Mouse (Mus musculus): ENCODE measurements around the gene Coro1b. TPM values are rescaled to one million over a fixed set of nuclear protein-coding genes. Genes with fewer than 3 reads are reported as not detected.

The Coro1b gene
- total and polyA plus RNA-seq, 2 experiments from 2014 or later = 95.2 to 116 TPM

GRCm38 (mm10) chr19:4147782-4148490 lies 483 bp upstream of the Coro1b start:
- peak overlapping the region; percentile 88 for H3K4me3 ChIP-seq (ENCODE audit: low read depth, low read length)
- no peak for DNase-seq (ENCODE audit: low spot score)
- WGBS = 28% methylated on average over 9 of the region's 9 CpGs
- H3K9ac ChIP-seq (replicated peaks; ENCODE audit: low read length, poor library complexity, severe bottlenecking) = peak overlapping the region; percentile 94; the same call in 1 of the 2 replicates
- ATAC-seq (ENCODE audit: low FRiP score) = no peak
- no peak for TF ChIP-seq CTCF (IDR thresholded peaks at IDR 0.05)
- H3K27me3 ChIP-seq (ENCODE audit: insufficient read depth, low read length) = no peaks in the 10 kb centered on the region
- H3K27ac ChIP-seq (ENCODE audit: low read depth, low read length) = peak overlapping the region; percentile 43; the same call in 1 of the 2 replicates
- H3K4me1 ChIP-seq (ENCODE audit: insufficient read depth, low read length) = peaks cover 7% of the 10 kb centered on the region; the same call in 1 of the 2 replicates
- H3K9me3 ChIP-seq (ENCODE audit: low read length) = no peaks in the 10 kb centered on the region
- H3K36me3 ChIP-seq (ENCODE audit: insufficient read depth, low read length) = peaks cover 16% of the 10 kb centered on the region
- H3K4me2 ChIP-seq (ENCODE audit: low read depth, low read length, poor library complexity, severe bottlenecking) = peak overlapping the region; percentile 91

GRCm38 (mm10) chr19:4148819-4149218 lies 400 bp downstream of the Coro1b start:
- Histone ChIP-seq H3K4me1 (ENCODE audit: insufficient read depth, low read length) (peaks cover 7% of the 10 kb centered on the region; the same call in 1 of the 2 replicates), H3K9me3 (ENCODE audit: low read length) (no peaks in the 10 kb centered on the region), H3K4me3 (ENCODE audit: low read depth, low read length) (peak overlapping the region; percentile 88), H3K27ac (ENCODE audit: low read depth, low read length) (peak overlapping the region; percentile 69), H3K4me2 (ENCODE audit: low read depth, low read length, poor library complexity, severe bottlenecking) (peak overlapping the region; percentile 91), H3K36me3 (ENCODE audit: insufficient read depth, low read length) (peaks cover 24% of the 10 kb centered on the region), H3K9ac (replicated peaks; ENCODE audit: low read length, poor library complexity, severe bottlenecking) (peak overlapping the region; percentile 94), H3K27me3 (ENCODE audit: insufficient read depth, low read length) (no peaks in the 10 kb centered on the region)
- DNase-seq (ENCODE audit: low spot score) (no peak), ATAC-seq (ENCODE audit: low FRiP score) (peak; percentile 18; the same call in 1 of the 2 replicates)
- 4% methylated on average over 8 of the region's 8 CpGs for WGBS
- no peak for TF ChIP-seq CTCF (IDR thresholded peaks at IDR 0.05)

GRCm38 (mm10) chr19:4149283-4149682 lies 864 bp downstream of the Coro1b start:
- Histone ChIP-seq H3K4me3 (ENCODE audit: low read depth, low read length) (peak overlapping the region; percentile 88), H3K4me1 (ENCODE audit: insufficient read depth, low read length) (peaks cover 7% of the 10 kb centered on the region; the same call in 1 of the 2 replicates), H3K4me2 (ENCODE audit: low read depth, low read length, poor library complexity, severe bottlenecking) (peak overlapping the region; percentile 91), H3K36me3 (ENCODE audit: insufficient read depth, low read length) (peaks cover 24% of the 10 kb centered on the region), H3K27ac (ENCODE audit: low read depth, low read length) (0 out of 2 replicates have a peak overlapping the region, but pooled peaks have one; percentile 69), H3K9me3 (ENCODE audit: low read length) (no peaks in the 10 kb centered on the region), H3K9ac (replicated peaks; ENCODE audit: low read length, poor library complexity, severe bottlenecking) (peak overlapping the region; percentile 94), H3K27me3 (ENCODE audit: insufficient read depth, low read length) (no peaks in the 10 kb centered on the region)
- no peak for ATAC-seq (ENCODE audit: low FRiP score)
- TF ChIP-seq CTCF (IDR thresholded peaks at IDR 0.05) = no peak
- WGBS = 89% methylated on average over 11 of the region's 11 CpGs
- DNase-seq (ENCODE audit: low spot score) = no peak

GRCm38 (mm10) chr19:4149764-4150461 lies 1.5 kb downstream of the Coro1b start:
- 94% methylated on average over 17 of the region's 17 CpGs for WGBS

GRCm38 (mm10) chr19:4150567-4151487 lies 2.4 kb downstream of the Coro1b start:
- no peak overlapping the region for H3K4me2 ChIP-seq (ENCODE audit: low read depth, low read length, poor library complexity, severe bottlenecking)
- no peaks in the 10 kb centered on the region for H3K27me3 ChIP-seq (ENCODE audit: insufficient read depth, low read length)
- H3K9ac ChIP-seq (replicated peaks; ENCODE audit: low read length, poor library complexity, severe bottlenecking) = no peak overlapping the region
- no peak overlapping the region for H3K4me3 ChIP-seq (ENCODE audit: low read depth, low read length)
- DNase-seq (ENCODE audit: low spot score) = no peak
- H3K36me3 ChIP-seq (ENCODE audit: insufficient read depth, low read length) = peaks cover 27% of the 10 kb centered on the region
- ATAC-seq (ENCODE audit: low FRiP score) = no peak
- peaks cover 7% of the 10 kb centered on the region; the same call in 1 of the 2 replicates for H3K4me1 ChIP-seq (ENCODE audit: insufficient read depth, low read length)
- H3K27ac ChIP-seq (ENCODE audit: low read depth, low read length) = no peak overlapping the region
- H3K9me3 ChIP-seq (ENCODE audit: low read length) = no peaks in the 10 kb centered on the region
- no peak for TF ChIP-seq CTCF (IDR thresholded peaks at IDR 0.05)
- WGBS = 89% methylated on average over 22 of the region's 22 CpGs

More at GRCm38 (mm10) chr19:4149764-4150461, 1.5 kb downstream of the Coro1b start:
- Histone ChIP-seq H3K4me3 (ENCODE audit: low read depth, low read length) (no peak overlapping the region), H3K4me1 (ENCODE audit: insufficient read depth, low read length) (peaks cover 7% of the 10 kb centered on the region; the same call in 1 of the 2 replicates), H3K27ac (ENCODE audit: low read depth, low read length) (no peak overlapping the region), H3K36me3 (ENCODE audit: insufficient read depth, low read length) (peaks cover 24% of the 10 kb centered on the region), H3K27me3 (ENCODE audit: insufficient read depth, low read length) (no peaks in the 10 kb centered on the region), H3K9me3 (ENCODE audit: low read length) (no peaks in the 10 kb centered on the region), H3K9ac (replicated peaks; ENCODE audit: low read length, poor library complexity, severe bottlenecking) (no peak overlapping the region), H3K4me2 (ENCODE audit: low read depth, low read length, poor library complexity, severe bottlenecking) (0 out of 2 replicates have a peak overlapping the region, but pooled peaks have one; percentile 91)
- TF ChIP-seq CTCF (IDR thresholded peaks at IDR 0.05) = no peak
- ATAC-seq (ENCODE audit: low FRiP score) (no peak), DNase-seq (ENCODE audit: low spot score) (no peak)

Measured in midbrain, postnatal 0 days (tissue).